Mouse (Mus musculus) thymus, postnatal 25 days (tissue): ENCODE results near the gene Ccdc47.

Experiments used
- DNase-seq: peaks from one replicate; pipeline ENCODE4 v3.0.0; 2022

Ccdc47 gene

DNA sequence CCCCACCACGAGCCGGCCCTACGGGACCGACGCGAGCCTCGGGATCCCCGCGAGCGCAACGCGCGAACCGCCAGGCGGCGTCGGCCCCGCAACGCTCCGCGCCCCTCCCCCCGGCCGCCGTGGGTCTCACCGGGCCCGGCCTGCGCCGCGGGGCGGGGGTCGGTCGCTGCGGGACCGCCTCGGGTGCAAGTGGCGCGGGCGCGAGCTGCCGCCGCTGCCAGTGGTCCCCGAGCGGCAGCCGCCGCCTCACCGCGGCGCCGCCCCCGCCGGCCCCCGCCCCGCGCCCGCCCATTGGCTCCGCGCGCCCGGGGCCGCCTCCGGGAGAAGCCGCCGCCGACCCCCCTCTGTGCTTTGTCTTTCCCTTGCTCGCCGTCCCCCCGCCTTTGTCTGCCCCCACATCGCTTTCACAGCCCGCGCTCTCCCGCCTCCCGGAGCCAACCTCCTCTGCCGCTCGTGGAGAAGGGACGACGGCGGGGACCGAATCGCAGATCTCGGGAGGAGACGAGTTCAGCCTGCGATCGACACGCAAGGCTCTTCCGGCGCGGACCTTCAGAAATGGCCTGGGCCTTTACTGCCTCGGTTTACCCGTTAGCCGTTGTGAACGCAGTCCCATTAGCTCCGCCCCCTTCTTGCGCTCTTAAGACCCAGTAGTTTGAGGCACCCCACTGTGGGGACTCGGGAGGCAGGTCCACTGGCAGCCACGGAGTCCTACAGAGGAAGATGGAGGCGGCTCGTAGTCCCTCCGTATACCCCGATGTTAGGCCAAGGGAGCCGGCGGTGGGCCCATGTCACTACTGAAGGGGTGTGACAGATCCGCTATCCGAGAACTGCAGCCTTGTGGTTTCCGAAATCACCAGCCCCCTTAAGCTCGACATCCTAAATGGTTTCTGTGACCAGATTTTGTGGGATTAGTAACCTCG lies 56.0 kb downstream of the Ccdc47 start:
- peak; percentile 92 for DNase-seq

DNA sequence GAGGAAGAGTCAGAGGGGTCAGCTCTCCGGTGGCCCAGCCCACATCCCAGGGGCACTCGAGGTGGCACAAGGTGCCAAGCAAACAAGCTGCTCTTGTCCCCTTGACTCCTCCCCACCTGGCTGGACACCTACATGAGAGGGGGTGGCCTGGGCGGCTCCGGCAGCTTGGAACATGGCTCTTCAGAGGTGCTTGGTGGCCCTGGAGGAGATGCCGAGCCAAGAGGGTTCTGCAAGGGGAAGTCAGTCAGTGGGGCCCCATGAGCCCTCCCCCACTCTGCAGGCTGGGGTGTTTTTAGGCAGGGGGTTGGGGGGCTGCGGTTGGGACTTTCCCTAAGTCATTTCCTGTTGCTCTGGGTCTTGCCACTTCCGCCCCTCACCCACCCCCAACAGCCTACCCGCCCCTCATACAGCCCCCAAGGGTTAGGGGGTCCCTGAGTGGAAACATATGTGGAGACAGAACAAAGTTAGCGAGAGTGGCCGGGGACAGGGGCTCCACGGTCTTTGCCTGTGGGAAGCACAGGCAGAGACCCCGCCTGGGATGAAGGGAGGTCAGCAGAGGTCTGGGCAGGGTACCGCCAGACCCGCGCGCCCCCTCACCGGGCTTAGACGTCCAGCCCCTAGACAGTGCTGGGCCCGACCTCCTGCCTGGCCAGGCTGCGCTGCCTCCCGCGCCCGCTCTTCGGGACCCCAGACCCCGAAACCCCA lies 56.8 kb downstream of the Ccdc47 start:
- peak; percentile 95 for DNase-seq

DNA sequence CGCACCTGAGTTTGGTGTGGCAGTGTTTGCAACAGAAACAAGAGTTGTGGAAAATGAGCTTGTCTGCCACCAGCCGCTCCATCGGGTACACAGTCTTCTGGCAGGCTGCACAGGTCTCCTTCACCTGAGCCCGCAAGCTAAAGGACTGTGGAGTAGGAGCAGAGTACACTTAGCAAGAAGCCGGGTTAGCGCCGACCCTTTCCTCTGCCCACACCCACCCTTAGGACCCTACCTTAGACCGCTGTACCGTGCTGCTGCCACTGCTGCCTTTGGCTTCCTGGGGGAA lies 57.3 kb downstream of the Ccdc47 start:
- no peak for DNase-seq

DNA sequence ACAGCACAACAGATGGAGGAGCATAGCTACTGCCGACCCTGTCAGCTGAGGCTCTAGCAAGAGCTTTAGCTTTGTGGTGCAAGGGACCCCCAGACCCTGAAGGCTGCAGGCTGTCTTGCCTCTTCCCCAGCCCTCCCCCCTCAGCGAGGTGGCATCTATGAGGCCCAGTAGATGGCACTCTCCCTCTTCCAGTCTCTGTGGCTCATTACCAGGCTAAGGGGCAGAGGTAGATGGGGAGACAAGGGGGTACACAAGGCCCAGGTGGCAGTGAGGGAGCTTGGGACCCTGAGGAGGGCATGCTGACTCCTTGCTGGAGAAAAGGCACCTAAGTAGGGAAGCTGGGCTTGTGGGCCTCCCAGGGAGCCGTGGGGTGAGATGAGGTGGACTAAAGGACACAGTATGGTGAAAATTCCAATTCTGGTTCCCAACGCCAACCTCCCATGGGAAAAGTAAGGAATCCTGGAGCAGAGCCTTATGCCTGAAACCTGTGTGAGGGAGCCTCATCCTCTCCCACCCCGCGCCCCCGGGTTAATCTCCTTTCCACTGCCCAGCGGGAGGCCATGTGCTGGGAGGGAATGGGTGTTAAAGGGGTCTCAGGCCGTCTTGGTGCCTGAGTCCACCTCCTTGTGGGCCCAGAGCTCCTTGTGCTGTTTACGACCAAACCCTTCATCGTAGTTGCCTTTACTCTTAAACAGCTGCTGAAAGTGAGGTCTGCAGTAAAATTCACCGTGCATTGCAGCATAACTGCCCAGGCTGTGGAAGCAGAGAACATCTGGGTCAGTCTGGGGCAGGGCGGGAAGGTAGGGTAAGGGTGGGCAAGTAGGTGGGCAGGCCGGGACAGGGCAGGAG lies 57.8 kb downstream of the Ccdc47 start:
- DNase-seq = peak; percentile 79

DNA sequence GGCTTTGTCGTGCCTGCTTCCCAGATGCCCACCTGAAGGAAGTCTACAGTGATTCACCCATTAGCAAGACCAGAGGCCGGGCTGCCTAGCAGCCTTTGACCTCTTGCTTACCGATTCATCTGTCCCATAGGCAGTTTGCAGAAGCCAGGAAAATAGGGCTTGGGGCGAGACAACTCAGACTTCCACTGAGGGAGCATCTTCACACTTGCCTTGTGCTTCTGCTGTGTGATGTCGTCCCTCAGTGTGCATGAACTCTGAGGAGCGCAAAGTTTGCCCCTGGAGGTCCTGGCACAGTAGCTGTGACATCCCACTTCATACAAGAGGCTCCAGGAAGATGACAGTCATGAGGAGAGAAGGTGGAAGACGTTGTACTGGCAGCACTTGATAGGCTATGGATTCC lies 59.0 kb downstream of the Ccdc47 start:
- DNase-seq = no peak

DNA sequence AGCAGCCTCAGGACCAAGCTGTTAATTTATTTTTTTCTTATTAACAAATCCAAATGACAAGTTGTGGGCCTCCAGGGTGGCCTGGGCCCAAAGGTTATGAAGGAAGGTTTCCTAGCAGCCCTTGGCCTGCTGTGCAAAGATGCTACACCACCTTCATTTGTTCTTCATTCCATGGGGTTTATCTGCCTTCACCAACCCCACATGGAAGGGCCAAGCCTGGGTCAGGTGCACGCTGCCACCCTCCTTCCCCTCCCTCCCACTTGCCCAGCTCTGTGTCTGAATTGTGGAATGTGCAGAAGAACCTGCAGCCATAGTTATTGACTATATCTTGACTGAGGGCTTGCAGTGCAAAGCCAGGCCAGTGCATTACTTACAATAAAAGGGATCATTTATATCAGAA lies 59.9 kb downstream of the Ccdc47 start:
- no peak for DNase-seq

DNA sequence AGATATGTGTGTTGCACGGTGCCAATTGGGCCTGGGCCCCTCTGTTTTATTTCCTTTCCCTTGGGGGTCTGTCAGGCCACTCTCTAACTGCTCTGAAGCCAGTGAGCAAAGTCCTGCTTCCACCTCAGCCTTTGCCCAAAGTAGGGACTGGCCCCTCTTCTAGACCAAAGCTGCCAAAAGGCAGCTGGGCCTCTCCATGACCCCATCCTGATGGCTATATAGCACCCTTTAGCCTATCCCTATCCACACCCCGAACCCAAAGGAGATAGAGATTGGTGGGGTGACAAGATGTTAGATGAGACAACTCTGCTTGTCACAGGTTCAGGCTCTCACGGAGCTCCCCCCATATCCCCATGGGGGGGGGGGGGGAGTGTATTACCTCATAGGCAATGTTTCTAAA lies 60.4 kb downstream of the Ccdc47 start:
- no peak for DNase-seq

DNA sequence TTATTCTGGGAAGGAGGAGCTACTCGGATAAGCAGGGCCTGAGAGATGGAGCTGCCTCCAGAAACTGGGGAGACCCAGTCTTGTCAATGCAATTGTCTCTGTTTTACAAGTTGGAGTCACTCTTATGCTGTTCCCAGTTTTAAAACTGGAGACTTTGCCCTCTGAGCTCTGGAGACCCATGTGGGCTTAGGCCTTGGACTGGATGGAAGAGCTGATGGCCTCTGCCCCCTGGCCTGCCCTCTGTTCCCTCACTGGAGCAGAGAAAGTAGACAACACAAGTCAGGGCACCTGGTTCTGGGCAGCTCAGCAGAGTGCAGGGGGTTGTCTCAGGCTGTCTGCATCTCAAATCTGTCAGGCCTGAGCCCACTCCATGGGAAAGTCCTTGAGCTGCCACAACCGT lies 61.4 kb downstream of the Ccdc47 start:
- peak; percentile 17 for DNase-seq

DNA sequence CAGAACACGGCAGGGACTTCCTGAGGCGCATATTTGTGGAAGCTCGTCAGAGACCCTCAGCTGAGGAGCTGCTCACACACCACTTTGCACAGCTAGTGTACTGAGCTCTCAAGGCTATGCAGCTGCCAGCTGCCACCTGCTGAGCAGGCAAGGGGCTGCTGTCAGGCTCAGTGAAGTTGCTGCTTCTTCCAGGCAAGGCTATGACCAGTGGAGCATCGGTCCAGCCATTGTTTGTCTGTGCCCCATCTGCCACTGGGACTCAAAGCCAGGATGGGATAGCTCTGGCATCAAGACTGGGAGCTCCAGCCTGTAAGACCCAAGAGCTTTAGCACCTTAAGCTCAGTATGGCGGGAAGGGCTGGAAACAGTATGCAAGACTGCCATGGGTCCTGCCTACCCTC lies 62.1 kb downstream of the Ccdc47 start:
- DNase-seq = no peak

DNA sequence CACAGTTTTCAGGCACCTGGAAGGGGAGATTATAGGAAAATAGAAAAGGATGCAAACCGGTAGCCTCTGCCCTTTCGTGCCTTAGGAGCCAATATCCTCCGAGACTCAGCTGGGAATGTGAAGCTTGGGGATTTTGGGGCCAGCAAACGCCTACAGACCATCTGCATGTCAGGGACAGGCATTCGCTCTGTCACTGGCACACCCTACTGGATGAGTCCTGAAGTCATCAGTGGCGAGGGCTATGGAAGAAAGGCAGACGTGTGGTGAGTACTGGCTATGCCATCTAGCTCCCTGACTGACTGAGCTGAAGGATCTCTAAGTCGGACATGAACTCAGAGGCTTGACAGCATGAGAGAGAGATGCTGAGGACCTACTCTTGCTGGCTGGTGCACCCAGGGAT lies 64.0 kb downstream of the Ccdc47 start:
- DNase-seq = no peak

DNA sequence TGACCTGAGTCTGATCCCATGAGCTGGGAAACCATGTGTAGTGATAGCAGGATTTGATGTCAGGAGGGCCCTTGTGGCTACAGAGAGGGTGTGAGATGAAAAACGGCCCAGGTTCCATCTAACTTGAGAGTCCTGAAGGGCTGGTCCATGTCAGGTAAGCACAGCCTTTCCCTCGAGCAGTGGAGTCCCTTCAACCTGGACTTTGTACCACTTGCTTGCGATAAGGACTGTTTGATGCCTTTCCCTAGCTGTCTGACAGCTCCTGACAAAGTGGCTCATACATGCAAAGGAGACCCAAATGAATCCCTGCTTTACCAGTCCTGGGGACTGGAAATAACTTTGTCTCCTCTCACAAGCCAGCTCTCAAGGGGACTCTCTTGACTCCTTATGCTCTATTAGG lies 64.9 kb downstream of the Ccdc47 start:
- no peak for DNase-seq
